Mouse (Mus musculus) lung, adult 2 months (tissue): Measurements from ENCODE around the gene Ccsap. TPM values are rescaled to one million over a fixed set of nuclear protein-coding genes. Genes with fewer than 3 reads are reported as not detected.

Experiments used
- DNase-seq: peaks from one replicate; pipeline ENCODE4 v3.0.0; 2022
- H3K4me1 ChIP-seq: fragments of 200-500 bp; 2 replicates; pipeline ENCODE4 v1.6.1; 2011; ENCODE audit warnings: low read length; ENCODE audit not compliant: control insufficient read depth, insufficient read depth
- H3K4me3 ChIP-seq: fragments of 200-500 bp; replicated peaks from 2 replicates; pipeline ENCODE3; 2011; ENCODE audit warnings: low read depth, mild to moderate bottlenecking, control low read depth, low read length; ENCODE audit errors: extremely low read depth
- CTCF ChIP-seq: fragments of 200-500 bp; IDR thresholded peaks from 2 replicates; pipeline ENCODE4 v1.5.1; 2011; ENCODE audit warnings: mild to moderate bottlenecking, low read length, control low read depth; ENCODE audit not compliant: insufficient read depth
- POLR2A ChIP-seq: fragments of 200-500 bp; IDR thresholded peaks from 2 replicates; pipeline ENCODE4 v1.6.1; 2011; ENCODE audit warnings: low read depth, mild to moderate bottlenecking, control low read depth, low read length, borderline replicate concordance; ENCODE audit errors: extremely low read depth
- WGBS: fragments of 180-500 bp; shearing (Covaris S2); methylation state at CpG from one replicate; pipeline ENCODE4 v1.1.7; 2018; 5-methylcytosine and 5-hydroxymethylcytosine counted together
- polyA plus RNA-seq: library from polyadenylated mRNA; depleted of rRNA; stranded (reverse); fragments of >200 nt; gene quantifications from 2 replicates; pipeline ENCODE4 v1.2.3, GENCODE M21; 2012

Ccsap gene
- polyA plus RNA-seq, 1 experiment: 0.80 TPM

DNA sequence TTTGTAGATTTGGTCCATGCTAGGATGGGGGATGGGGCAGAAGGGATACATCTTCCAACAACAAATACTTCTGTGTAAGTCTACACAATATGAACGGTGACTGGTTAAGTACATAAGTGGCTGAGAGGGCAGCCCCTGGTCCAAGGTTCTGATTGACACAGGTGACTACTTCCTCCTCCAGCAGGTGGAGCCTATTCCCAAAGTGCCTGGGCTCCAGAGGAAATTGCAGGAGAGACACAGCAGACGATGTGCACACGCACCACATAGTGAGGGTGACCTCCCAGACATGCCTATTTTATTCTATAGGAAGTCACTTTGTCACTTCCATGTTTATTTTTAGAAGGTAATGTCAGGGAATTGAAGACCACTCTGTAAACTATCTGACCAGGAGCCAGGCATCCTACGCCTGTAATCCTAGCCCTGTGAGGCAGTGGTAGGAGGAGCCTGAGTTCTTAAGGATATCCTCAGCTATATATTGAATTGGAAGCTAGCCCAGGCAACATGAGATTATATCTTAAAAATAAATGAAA, 20.9 kb upstream of the Ccsap start:
- Histone ChIP-seq H3K4me3 (no peak overlapping the region), H3K4me1 (no peaks in the 10 kb centered on the region)
- WGBS: 27% methylated on average over 4 of the region's 4 CpGs
- no peak for TF ChIP-seq POLR2A
- no peak for TF ChIP-seq CTCF
- no peak for DNase-seq

DNA sequence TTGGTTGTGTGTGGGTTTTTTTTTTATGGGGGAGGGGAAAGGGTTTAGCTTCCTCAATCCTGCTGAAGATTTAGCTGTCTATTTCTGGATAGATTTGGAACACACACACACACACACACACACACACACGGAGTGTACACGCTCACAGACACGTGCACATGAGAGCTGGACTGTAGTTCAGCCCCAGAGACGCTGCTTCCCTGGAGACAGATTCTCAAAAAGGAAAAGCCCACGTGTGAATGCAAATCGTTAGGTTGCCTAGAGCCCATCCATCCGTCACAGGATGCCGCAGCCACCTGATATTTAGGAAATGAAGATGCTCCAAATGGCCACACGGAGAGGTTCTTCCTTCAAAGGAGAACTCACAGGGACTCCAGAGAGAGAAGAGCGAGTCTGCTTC, 20.3 kb upstream of the Ccsap start:
- Histone ChIP-seq H3K4me3 (no peak overlapping the region), H3K4me1 (no peaks in the 10 kb centered on the region)
- WGBS: 57% methylated on average over 10 of the region's 10 CpGs
- TF ChIP-seq CTCF (no peak), POLR2A (no peak)
- no peak for DNase-seq

DNA sequence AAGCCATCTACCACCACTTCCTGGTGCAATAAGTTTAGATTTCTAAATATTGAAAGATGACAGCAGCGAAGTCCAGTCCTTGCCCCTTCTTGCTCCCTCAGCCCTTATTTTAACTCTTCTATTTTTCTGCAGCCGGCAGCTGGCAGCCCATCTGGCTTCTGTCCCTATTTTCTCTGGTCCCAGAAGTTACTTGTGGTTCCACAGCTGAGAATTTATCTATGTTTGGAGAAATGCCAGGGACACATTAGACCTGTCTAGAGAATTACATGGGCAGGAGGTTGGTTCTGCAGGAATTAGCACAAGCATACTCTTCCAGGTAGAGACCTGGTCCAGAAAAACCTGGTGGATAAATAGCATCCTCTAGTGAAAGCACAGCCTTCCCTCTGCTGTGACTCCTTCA, 17.9 kb upstream of the Ccsap start:
- Histone ChIP-seq H3K4me1 (no peaks in the 10 kb centered on the region), H3K4me3 (no peak overlapping the region)
- TF ChIP-seq CTCF: no peak
- TF ChIP-seq POLR2A: no peak
- WGBS: 54% methylated on average over 2 of the region's 2 CpGs
- DNase-seq: no peak

DNA sequence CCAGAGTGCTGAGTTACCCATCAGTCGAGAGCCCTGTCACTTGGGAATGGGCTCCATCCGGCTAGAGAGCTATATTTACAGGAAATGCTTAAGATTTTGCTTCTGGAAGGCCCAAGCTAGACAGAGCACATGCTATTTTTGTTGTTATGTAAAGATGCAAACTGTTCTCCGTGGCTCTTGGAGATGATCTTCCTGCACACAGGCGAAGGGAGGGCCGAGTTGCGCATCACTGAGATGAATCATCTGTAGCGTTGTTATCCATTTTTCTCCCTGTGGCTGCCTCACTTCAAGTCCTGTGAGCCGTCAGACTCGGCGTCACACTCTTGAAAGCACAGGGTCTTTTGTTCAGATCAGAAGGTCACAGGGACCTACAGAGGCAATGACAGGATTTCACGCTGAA, 14.3 kb upstream of the Ccsap start:
- no peaks in the 10 kb centered on the region for H3K4me1 ChIP-seq
- DNase-seq: no peak
- H3K4me3 ChIP-seq: no peak overlapping the region
- WGBS: 75% methylated on average over 11 of the region's 11 CpGs
- TF ChIP-seq CTCF (no peak), POLR2A (no peak)

DNA sequence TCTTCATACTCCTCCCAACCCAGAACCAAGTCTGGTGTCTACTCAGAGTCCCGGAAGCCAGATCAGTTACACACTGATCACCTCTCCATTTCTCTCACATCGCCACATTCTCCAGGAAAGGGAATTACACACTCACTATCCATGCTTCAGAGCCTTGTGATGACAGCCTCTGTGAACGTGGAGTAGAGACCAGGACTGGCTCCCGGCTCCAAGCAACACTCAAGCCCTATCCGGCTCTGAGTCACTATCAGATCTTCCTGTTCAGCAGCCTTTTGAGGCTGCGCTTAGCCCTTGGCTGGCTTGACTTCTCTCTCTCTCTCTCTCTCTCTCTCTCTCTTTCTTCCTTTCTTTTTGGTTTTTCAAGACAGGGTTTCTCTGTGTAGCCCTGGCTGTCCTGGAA, 13.4 kb upstream of the Ccsap start:
- WGBS: 66% methylated on average over 6 of the region's 6 CpGs
- Histone ChIP-seq H3K4me3 (no peak overlapping the region), H3K4me1 (no peaks in the 10 kb centered on the region)
- no peak for TF ChIP-seq POLR2A
- no peak for DNase-seq

DNA sequence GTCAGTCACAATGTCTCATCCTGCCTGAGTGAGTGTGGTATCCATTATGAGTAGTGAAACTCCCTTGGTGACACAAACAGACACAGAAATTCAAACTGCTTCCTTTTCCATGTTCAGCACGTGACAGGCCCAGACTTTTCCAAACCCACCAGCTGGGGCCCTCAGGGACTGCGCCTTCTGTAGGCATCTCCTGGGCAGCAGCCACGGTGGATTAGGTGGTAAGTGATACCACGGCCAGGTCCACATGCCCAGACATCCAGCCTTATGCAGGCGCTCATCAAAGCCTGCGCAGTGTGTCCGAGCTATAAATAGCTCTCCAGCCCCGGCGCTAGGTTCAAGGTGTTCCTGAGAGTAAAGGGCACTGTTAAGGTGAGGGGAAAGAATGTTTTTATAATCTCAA, 12.0 kb upstream of the Ccsap start:
- no peak overlapping the region for H3K4me3 ChIP-seq
- no peaks in the 10 kb centered on the region for H3K4me1 ChIP-seq
- WGBS: 72% methylated on average over 9 of the region's 9 CpGs
- DNase-seq: no peak
- TF ChIP-seq CTCF (no peak), POLR2A (no peak)

DNA sequence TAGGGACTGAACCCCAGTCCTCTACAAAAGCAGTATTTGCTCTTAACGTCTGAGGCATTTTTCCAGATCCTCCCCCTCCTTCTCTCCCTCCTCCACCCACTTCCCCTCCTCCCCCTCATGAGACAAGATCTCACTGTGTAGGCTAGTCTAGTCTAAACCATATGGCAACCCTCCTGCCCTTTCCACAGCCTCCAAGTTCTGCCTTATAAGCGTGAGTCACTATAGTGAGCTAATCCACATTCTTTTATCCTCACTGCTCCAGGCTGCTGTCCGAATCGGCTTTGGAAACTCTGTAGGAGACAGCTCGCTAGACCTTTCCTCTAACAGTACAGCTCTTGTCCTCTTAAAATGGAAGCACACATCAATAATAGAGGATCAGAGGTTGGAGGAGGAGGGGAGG, 7.0 kb upstream of the Ccsap start:
- no peaks in the 10 kb centered on the region for H3K4me1 ChIP-seq
- TF ChIP-seq POLR2A: no peak
- TF ChIP-seq CTCF: no peak
- no peak for DNase-seq
- H3K4me3 ChIP-seq: no peak overlapping the region
- WGBS: 39% methylated on average over 5 of the region's 5 CpGs

DNA sequence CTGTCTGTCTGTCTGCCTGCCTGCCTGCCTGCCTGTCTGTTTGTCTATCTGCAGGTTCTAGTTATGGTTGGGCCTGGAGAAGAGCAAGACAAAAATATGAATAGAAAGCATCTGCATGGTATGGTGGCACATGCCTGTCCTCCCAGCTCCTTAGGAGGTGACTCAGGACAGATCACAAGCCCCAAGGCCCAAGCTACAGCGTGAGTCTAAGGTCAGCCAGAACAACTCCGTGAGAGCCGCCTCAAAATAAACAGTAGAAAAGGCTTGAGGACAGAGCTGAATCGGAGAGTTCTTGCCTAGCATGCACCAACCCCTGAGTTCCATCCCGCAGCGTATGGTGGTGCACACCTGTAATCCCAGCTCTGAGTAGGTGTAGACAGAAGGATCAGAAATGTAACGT, 5.8 kb upstream of the Ccsap start:
- H3K4me3 ChIP-seq: no peak overlapping the region
- no peak for DNase-seq
- no peaks in the 10 kb centered on the region for H3K4me1 ChIP-seq
- TF ChIP-seq POLR2A: no peak
- TF ChIP-seq CTCF: no peak
- WGBS: 59% methylated on average over 7 of the region's 7 CpGs

DNA sequence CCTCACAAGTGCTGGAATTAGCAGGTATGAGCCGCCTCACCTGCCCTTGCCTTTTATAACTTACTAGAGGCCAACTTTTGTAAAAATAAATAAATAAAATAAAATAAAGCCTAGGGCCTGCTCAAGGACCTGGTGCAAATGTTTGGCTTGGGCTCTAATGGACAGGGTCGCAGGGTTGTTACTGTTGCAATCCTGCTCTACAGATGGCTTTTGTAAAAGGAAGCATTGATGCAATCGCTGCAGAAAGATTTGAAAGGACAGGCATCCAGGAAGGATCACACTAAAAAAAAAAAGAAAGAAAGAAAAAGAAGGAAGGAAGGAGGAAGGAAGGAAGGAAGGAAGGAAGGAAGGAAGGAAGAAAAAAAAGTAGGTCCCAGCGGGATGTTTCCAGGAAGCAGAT, 377 bp upstream of the Ccsap start:
- Histone ChIP-seq H3K4me3 (no peak overlapping the region), H3K4me1 (no peaks in the 10 kb centered on the region)
- no peak for DNase-seq
- TF ChIP-seq CTCF: no peak
- no peak for TF ChIP-seq POLR2A
- WGBS: 54% methylated on average over 4 of the region's 4 CpGs

DNA sequence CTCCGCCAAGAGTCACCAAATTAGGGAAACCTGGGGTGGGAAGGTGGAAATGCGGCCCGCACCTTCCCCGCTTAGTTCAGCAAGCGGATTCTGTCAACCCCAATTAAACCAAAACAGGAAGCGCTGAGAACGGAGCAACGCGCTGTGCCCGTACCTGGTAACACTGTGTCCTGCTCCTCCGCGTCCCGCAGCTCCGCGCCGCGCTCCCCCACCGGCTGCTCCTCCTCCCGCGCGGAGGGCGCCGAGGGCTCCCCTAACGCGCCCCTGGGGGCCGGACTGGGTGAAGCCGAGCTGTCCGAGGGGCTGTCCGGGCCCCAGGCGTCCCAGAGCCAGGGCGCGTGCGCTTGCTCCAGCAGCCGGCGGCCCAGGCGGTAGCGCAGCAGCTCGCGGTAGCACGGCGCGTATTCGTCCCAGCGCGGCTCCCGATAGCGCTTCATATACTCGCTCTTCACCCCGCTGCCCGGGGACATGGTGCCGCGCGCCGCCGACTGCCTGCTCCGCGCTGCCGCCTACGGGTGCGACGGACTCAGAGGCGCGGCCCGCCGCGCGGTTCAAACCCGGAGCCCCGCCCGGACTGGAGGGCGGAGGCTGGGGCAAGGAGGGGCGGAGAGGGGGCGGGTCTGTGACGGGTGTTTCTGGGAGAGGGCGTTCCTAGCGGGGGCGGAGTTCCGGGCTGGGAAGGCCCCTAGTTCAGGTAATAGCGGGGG, 915 bp downstream of the Ccsap start:
- no peak for TF ChIP-seq POLR2A
- no peak for TF ChIP-seq CTCF
- Histone ChIP-seq H3K4me3 (peak overlapping the region; percentile 69), H3K4me1 (no peaks in the 10 kb centered on the region)
- DNase-seq: peak; percentile 90
- WGBS: under 1% methylated on average over 78 of the region's 79 CpGs
